Mouse (Mus musculus) spleen, adult 2 months (tissue): ENCODE measurements around the gene Shc3.

Experiments
- CTCF ChIP-seq: fragments of 200-500 bp; IDR thresholded peaks from 2 replicates; pipeline ENCODE4 v1.5.1; 2011; ENCODE audit warnings: mild to moderate bottlenecking, inconsistent platforms; ENCODE audit not compliant: insufficient read depth, insufficient read length, insufficient replicate concordance; ENCODE audit errors: extremely low read depth
- POLR2A ChIP-seq: fragments of 200-500 bp; IDR thresholded peaks from 2 replicates; pipeline ENCODE4 v1.6.1; 2011; ENCODE audit warnings: low read depth, low read length, inconsistent platforms

DNA sequence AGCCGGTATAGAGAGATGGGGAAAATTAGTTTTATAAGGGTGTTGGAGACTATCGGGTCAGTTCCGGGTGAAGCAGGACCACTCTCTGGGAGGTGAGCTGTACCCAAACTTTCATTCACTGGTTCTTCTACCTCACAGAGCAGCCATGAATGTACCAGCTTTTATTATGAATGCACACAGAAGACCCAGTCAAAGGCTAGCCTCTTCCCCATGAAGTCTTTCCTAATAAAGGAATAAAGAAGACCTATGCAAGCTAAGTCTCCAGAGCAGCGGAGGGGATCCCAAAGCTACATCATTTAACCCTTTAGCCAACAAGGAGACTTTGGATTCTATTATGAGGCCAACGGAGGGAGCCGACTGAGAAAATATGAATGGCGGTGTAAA is 458 bp upstream of the Shc3 start:
- TF ChIP-seq CTCF (no peak), POLR2A (no peak)
